Mouse (Mus musculus): Measurements from ENCODE around the gene Frmd7.

Gene Frmd7

DNA sequence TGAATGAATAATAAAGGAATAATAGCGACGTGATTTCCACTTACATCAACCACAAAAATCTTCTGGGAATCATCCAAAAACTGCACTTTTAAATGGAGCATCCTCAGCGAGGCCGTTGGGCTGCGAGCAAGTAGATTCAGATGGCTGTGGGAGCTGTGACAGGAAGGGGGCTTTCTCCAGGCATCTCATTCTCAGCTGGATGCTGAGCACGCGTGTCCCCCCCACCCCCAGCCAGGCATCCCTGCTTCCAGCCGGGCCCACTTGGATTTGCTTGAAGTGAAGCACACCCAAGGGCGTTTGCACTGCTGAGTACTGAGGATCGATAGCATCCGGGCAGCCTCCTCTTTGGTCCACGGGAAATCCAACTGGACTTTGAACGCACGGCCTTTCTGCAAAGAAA lies at the start of gene Frmd7:
Gene Frmd7, minus strand, starts transcription at position 101 of the 400 bp plus-strand sequence.
- no peak for DNase-seq (ENCODE audit: low spot score)

- no peak for DNase-seq (ENCODE audit: low spot score)
These were observed 48.8 kb upstream of the Frmd7 start for GRCm38 (mm10) chrX:50991324-50991723.

DNA sequence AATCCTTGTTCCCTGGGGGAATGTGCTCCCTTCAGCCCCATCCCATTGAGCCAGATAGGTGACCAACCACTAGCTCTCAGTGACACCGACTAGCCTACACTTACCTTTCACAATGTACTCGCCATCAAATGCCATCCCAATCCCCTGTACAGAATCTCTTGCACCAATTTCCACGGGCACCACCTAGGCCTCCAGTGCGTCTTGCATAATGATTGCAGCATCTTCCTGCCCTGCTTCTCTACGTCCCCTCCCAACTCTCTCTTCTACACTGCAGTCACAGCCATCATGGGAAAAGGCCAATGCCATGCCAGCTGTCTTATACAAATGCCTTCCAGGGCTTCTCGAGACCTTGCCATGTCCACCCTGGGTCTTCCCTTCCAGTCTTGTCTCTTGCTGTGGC lies 47.4 kb upstream of the Frmd7 start:
- no peak for DNase-seq (ENCODE audit: low spot score)

- DNase-seq (ENCODE audit: low spot score), result no peak
These were observed 46.1 kb upstream of the Frmd7 start for GRCm38 (mm10) chrX:50988581-50988980.

GRCm38 (mm10) chrX:50978428-50978827 lies 35.9 kb upstream of the Frmd7 start:
- DNase-seq (ENCODE audit: low spot score), result no peak

DNA sequence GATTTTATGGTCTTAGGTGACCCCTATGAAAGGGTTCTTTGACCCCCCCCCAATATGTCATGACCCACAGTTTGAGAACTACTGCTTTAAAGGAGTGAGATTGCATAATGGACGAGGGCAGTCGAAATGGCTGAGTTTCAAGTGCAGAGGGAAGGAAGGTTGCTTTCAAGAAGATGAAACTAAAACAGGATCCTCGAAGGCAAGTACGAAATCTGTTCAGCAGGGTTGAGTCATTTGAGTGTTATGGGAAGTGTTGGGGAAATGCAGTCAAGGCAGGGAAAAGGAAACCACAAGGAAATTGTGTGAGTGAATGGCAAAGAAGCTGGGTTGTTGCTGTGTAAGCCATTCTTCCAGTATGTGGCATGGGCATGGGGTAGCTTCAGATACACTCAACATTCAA lies 29.6 kb upstream of the Frmd7 start:
- DNase-seq (ENCODE audit: low spot score), result no peak

GRCm38 (mm10) chrX:50969907-50970306 lies 27.4 kb upstream of the Frmd7 start:
- no peak for DNase-seq (ENCODE audit: low spot score)

DNA sequence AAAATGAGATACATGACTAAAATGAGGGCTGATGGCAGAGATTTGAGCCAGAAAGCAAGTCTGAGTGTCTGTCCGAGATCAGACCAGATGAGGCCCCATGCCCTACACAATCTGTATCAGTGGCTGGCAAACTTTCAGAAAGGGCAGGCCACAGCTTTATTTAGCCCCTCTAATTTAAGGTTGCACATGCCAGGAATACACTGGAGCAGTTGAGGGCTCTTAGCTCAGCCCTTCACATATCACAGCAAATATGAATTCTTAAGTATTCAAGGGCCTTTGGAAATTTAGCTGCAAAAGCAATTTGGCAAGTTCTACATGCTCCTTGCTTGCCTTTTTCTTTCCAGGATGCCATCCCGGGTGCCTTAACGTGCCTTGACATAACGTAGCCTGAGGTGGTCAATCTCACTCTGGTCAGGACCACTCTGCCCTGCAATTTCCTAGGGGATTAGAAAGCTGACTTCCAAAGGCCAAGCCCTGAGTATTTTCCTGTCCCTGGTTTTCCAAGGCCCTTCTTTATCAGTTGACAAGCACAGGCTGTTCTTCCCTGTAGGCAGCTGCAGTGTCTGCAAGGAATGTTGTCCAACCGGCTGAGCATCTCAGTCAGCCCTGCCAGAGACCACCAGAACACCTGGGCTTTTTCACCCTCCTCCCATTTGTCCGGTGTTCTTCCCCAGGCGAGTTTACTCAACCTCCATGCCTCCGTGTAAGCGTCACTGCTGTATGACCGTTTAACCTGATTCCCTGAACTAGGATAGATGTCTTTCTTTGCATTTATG lies 25.8 kb upstream of the Frmd7 start:
- no peak for DNase-seq (ENCODE audit: low spot score)

- no peak for DNase-seq (ENCODE audit: low spot score)
These were observed 22.6 kb upstream of the Frmd7 start for GRCm38 (mm10) chrX:50965157-50965556.

DNA sequence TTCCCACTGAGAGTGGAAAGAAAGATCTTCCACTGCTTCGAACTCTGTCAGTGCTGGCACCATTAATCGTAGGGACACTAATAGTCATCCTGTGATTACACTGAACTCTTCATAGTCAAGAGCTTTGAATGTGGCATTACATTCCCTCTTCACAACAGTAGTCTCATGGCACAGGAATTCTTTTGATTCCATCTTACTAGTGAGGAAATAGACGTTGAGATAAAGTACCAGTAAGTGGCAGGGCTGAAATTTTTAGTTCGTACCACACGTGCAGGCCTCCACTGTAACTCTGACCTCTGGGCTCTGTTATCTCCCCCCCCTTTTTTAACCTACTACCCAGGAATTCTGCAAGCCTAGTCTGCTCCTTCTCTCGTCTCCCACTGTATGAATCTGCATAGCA lies 20.4 kb upstream of the Frmd7 start:
- no peak for DNase-seq (ENCODE audit: low spot score)

DNA sequence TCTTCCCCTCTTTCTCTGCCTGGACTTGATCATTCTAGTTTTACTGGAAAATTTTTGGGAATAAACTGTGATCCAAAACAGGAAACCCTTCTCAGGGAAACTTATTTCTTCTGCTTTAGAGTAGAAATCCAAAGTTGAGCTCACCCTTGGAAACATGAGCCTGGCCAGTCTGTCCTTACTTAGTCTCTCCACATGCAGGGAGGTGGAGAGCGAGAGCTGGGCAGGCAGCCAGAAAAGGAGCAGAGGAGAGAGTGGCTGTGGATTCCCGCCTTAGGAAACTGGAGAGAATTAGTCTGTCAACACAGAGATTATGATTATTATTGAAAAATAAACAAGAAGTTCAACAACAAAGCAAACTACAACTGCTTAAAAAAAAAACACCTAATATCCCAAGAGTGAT lies 6.1 kb upstream of the Frmd7 start:
- DNase-seq (ENCODE audit: low spot score), result peak; percentile 9

DNA sequence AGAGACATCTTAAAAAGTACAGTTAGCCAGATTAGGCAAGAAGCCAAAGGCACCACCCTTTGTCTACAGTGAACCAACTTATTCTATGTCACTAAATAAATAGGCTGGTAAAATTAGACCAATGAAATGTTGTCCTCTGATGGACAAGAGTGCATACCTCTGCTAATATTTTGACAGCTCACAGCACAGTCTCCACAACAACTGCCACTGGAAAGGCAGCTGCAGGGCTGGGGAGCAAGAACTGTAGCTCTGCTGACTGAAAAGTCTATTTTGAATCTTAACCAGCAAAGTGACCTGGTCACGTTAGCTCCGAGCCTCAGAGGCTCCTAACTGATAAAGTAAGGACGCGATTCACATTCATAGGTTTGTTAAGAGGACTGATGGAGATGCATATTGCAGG lies 5.6 kb upstream of the Frmd7 start:
- no peak for DNase-seq (ENCODE audit: low spot score)

GRCm38 (mm10) chrX:50937117-50937516 lies 5.4 kb downstream of the Frmd7 start:
- DNase-seq (ENCODE audit: low spot score), result no peak

DNA sequence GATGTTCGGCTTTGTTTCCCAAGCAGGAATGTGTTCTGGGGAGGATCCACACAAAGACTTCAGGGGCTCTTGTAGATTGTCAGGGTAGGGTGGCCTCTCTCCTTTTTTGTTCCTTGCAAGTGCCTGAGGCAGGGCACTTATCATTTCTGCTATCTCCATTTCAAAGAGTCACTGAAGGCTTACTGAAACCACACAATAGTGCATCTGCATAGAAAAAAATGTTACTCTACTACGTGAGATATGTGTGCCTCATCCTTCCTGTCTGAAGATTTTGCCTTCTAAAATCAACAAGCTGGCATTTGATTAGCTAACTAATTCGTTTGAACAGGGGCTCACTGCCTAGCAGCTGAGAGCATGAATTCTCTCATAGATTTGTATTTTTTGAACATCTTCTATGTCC lies 12.2 kb downstream of the Frmd7 start:
- no peak for DNase-seq (ENCODE audit: low spot score)

DNA sequence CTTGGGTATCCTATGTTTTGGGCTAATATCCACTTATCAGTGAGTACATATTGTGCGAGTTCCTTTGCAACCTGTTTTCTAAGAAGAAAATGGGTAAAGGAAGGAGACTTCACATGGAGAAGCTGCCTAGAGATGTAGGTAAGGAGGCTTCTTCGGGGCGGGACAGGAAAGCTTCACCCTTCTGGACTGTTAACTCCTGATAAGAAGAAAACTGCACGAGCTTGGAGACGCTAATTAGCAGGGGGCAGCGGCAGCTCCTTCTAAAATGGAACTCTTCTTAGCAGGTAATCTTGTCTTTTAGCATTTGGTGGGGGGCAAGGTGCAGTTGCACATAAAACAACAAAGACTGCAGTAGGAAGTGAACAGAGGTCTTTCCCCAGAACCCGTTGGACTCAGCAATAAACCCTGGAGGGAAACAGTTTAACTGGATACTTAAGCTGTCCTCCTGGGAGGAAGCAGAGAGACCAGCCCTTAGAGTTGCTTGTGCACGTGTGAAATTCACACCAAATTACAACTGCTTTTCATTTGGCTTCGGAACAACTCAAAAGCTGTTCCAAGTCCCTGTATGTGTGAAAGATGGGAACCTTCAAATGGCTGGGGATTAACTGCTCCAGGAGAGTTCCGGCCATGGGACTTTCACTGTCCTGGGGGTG lies 15.5 kb downstream of the Frmd7 start:
- no peak for DNase-seq (ENCODE audit: low spot score)

GRCm38 (mm10) chrX:50924629-50925364 lies 17.7 kb downstream of the Frmd7 start:
- DNase-seq (ENCODE audit: low spot score), result no peak

GRCm38 (mm10) chrX:50918754-50919153 lies 23.8 kb downstream of the Frmd7 start:
- no peak for DNase-seq (ENCODE audit: low spot score)

DNA sequence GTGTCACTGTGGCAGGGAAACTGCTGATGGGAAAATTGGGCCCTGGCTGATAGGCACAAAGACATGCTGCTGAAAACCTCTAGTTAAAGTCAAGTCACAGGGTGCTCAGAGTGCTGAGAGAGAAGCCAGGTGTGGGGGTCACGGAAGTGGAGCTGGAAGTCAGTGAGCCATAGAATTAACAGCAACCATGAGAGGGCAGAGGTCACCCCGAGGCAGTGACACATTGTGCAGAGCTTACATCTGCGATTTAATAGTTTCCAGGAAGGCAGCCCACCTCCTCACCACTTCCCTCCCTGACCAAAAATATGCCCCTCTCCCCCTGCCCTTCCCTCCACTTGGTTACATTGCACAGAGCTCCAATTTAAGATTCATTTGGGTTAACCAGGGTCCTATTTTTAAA lies 25.1 kb downstream of the Frmd7 start:
- DNase-seq (ENCODE audit: low spot score), result no peak

DNA sequence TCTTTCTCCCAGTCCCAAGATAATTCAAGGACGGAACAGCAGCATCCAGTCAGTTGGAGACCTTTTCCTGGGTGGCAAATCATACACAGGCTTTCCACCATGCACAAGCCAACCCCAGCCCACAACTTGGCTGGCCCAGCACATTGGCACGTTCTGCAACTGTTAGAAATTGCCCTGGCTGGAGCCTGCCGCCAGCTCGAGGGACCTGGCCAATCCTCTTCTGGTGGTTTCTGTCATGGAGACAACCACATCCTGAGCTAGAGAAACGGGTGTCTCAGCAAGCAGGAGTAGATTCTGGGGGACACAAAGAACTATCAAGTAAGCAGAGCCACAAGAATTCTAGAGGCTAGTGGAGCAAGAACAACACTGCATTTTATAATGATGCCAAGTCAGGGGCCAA lies 32.6 kb downstream of the Frmd7 start:
- DNase-seq (ENCODE audit: low spot score), result no peak

- DNase-seq (ENCODE audit: low spot score), result no peak
These were observed 39.0 kb downstream of the Frmd7 start for GRCm38 (mm10) chrX:50903497-50903896.

GRCm38 (mm10) chrX:50887999-50888398 lies 54.5 kb downstream of the Frmd7 start:
- no peak for DNase-seq (ENCODE audit: low spot score)

DNA sequence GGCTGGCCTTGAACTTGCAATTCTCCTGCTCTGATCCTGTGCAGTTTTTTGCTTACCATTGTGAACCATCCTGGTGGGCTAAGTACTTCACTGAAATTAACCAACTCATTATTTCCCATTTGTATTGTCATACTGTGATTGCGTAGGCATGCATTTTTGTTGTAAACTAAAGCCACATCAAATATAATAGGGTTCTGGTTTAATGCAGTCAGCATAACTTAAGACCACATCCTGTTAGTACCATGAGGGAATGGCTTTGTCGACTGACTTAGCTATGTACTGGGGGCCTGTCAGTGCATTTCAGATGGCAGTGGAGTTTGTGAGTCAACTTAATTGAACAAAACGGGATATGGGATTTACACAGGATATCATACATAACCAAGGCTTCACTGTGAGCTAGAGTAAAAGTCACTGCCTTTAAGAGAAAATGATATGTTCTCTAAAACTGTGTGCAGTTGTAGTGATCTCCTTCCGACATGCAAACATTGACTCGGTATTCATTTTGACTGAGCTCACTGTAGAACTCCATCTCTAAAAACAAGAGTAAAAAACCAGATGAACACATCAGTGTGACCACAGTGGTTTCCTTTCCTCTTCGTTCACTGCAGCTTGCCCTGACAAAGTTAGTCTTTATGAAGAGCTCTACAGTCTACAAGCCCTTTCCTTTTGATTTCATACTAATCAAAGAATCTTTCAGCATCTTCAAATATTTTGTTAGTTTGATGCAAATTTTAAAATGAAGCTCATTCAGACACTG lies 68.1 kb downstream of the Frmd7 start:
- no peak for DNase-seq (ENCODE audit: low spot score)

All from urinary bladder, postnatal 10 days (tissue).